Mouse (Mus musculus): ENCODE measurements at regions not wholly inside any gene's neighbourhood (a gene's known extent, or its start where the extent isn't known, plus 50 kb on each side); places are given as distances from the start of the nearest gene placed in this dataset.

DNA sequence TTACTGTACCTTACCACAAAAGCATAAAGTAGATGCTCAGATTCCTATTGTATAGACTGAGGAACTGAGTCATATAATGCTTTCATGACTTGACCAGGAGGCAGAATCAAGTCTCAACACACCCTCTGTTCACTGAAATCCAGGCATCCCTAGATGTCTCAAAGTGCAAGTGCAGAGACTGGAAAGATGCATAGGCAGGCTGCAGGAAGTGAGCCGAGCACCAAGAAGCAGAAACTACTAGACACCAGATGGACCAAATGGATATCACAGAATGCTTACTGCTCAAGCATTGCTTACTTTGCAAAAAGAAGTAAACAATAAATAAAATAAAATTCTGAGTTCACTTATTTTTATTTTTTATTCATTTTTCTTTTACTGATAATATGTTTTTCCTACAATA lies 143.0 kb upstream of the Cpeb2 start:
- DNase-seq (ENCODE audit: low spot score) = no peak

DNA sequence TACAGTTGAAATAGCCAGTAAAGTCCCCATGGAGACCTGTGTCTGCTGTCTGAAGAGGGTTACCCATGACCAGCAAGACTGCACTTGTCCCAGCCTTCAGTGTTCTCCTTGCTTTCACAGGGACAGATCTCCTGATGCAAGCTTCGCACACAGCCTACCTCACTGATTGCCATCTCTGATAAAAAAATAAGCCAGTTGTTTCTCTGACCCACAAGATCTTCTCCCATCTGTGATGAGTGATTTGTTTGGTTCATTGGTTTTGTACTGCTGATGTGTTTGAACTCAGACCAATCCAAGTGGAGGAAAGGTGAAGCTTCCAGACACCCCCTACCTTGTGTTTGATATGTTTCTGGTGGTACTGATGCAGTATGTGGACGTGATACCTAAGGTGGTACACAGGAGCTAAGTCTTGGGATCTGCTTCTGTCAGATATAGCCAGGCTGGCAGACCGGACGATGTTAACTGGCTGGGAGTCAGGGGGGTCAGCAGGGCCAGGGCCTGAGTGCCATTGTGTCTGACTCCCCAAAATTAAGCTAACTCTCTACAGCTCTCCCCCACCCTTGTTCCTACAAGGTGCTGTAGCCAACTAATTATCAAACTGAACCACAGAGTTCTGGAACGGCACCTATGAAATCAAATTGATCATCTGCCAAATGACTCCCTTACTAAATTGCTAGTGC lies 139.2 kb upstream of the Cpeb2 start:
- no peak for DNase-seq (ENCODE audit: low spot score)

DNA sequence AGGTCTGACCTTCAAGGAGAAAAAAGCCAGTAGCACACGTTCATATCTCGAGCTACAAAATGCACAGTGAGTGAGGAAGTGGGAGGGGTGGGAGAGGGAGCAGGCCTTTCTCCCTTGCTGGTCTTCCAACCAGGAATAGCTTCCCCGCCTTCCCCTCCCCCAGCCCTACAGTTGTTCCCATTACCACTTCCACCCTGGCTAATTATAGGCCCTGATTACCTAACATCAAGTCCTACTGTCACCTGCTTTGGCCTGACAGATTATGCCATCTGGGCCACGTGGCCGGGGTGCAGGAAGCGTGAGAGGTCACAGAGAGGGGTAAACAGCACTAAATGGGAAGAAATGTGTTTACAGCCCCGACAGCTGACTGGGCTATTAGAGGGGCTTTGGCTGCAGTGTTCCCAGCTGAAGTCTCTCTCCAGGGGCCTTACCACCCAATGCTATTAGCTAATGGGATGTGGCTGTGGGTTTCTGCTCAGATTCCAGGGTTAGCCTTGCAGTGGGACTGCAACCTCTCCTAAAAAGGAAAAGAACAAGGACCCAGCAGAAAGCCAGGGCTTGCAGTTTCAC lies 138.6 kb upstream of the Cpeb2 start:
- DNase-seq (ENCODE audit: low spot score) = no peak

DNA sequence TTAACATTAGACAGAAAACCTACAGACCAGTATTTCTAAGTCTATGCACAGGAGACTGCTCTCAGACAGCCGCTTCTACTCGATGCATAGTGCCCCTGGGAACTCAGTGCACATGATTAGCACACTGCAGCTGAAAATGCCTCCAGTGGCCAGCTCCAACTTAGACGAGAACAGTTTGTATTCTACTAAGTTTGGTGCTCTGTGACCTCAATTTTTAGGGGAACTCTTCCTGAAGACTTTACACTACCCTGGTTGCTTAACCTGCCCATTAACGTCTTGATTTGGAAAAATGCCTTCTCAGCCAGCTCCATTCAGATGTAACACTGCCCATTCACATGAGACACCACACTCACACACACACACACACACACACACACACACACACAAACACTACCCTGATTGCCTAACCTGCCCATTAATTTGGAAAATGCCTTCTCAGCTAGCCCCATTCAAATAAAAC lies 130.9 kb upstream of the Cpeb2 start:
- DNase-seq (ENCODE audit: low spot score) = no peak

DNA sequence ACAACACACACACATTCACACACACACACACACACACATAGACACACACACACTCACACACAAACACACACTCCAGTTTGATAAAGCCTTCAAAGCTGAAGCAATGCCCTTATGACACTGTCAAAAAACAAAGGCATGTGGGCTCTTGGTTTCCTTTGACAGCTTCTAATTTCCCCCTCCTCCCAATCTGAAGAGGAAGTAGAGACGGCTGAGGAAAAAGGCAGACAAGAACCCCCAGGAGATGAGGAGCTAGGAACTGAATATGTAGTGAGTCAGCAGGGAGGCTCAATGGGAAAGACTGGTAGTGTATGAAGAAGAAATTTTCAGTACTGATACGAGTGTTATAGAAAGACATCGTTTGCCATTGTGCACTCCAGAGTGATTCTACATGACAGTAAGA lies 130.4 kb upstream of the Cpeb2 start:
- no peak for DNase-seq (ENCODE audit: low spot score)

DNA sequence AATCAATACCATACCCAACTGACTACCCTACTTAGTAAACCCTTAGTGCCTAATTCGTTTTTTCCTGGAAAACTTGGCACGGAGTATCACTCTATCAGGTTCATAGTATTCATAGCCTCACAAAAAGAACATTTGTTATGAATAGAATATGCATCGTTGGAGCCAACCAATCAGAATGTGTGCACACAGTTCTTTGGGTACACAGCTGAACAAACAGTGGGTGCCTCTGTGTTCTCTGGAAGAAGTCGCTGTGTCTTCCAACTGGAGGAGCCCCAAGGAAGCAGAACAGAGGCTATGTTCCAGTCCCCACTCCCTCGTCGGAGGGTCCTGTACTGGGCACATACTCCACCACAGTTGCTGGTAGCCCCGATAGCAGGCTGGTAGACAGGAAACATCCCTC lies 129.2 kb upstream of the Cpeb2 start:
- no peak for DNase-seq (ENCODE audit: low spot score)

DNA sequence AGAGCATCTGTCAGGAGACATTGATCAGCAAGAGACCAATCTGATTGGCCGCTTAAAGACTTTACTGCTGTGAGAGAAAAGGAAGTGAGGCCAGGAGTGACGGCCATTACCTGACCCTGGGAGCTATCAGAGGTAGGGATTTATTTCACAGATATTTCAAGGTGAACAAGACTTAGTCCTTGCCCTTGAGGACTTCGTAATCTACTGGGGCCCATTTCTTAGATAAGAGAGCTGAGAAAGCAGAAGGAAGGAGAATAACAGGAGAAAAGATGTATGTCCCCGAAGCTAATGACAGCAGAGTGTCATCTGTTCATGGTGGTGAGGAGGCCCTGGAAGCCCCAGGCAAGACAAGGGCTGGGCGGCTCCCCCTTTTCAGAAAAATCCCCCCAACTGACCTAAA lies 127.4 kb upstream of the Cpeb2 start:
- DNase-seq (ENCODE audit: low spot score) = no peak

DNA sequence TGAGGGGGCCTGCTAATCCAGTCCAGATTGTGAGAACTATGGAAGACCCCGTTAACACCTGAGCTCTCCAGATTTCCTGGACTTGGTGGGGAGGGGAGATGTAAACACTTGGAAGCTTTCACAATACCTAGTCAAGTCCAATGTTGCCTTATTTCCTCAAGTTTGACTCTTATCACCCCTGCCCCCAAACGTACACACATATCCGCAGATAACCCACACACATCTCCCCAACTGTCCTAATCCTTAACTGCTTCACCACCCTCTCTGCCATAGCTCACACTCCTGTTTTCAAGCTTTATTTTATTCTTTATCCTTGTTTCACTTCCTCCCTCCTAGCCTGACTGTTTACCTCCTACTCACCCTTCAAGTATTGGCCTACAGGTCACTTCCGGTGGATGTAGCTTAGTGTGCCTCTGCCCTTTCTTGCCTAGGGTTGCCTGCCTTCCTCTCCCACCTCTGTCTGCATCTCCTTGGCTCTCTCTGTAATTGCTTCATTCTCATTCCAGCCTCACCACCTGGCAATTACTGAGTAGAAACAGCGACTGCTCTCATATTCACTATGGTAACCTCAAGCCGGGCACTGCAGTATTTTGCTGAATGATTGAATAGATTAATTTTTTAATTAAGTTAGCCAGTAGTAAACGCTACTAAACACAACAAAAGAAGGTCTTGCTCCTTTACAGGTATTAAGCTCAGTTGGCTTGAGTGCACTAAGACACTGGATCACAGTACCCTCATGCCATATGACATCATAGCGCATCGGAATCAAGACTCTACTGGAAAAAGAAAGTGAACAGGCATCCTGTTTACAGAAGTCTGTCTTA lies 125.3 kb upstream of the Cpeb2 start:
- no peak for DNase-seq (ENCODE audit: low spot score)

DNA sequence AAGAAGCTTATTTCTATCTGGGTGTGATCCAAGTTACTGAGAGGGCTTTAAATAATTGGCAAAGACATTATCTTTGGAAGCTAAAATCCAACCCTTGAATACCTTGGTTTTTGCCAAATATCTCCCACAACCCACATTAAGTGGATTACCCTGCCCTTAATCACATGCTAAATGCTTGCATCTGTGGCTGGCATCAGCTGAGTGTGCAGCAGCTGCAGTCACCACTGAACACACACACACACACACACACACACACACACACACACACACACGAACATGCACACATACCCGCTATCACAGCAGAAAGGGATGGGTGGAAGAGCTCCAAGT lies 124.7 kb upstream of the Cpeb2 start:
- no peak for DNase-seq (ENCODE audit: low spot score)

DNA sequence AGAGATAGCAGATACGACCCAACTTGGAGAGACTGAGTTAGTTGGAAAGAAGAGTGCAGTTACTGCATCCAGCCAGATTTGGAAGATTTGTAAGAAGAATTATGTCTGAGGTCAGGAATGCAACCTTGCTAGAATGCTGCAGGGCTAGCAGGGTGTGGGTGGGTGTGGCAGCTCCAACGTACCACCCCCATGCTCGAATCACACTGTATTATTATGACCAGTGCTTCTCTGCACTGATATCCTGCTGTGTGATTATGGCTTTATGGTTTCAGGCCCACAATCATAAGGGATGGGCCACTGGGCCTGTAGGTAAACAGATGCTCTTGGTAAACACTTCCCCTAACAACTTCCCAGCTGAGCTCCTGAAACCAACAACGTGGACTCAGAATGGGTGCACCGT lies 122.8 kb upstream of the Cpeb2 start:
- DNase-seq (ENCODE audit: low spot score) = no peak

DNA sequence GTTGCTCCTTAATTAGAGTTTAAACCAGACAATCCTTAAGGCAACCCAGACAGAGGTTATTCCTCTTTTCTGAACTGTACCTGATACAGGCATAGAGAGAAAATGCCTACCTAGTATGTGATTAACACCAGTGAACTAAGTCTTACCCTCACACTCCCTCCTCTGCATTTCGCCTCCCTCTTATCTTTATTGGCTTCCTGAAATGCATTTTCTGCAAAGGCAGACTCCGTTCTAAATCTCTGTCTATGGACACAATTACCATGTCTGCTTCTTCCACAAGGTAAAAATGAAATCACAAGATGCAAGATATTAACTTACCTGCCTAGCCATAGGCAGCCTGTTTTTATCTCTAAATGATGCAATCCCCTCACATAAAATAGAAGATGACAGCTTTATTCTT lies 121.2 kb upstream of the Cpeb2 start:
- DNase-seq (ENCODE audit: low spot score) = no peak

DNA sequence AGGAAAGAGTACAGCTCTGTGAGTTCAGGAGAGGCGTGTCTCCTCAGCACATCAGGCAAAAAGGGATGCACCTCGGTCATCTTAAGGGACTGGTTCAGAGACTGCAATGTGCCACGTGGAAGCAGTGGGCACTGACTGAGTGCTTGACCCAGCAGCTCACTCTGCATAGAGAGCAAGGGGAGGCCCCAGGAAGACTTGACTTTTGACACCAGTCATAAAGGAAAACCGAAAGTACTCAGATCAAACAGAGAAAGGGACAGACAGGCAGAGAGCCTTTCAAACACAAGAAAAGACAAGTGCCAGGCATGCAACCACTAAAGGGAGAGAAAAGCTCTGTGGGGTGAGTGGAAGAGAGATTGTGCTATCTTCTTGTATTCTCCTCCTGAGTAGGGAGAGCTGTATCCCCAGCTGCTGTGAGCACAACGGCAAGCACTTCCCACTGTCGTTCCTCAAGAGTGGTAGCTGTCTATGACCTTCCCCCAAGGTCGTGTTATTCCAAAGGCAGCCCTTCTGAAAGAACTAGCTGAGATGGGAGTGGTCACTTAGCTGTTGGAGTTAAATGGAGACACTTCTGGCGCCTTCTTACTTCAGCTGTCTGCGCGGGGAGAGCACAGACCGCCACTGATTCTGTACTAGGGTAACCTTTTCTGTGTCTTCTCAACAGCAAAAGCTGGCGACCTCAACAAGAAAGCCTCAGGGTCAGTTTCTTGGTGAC lies 119.4 kb upstream of the Cpeb2 start:
- no peak for DNase-seq (ENCODE audit: low spot score)

DNA sequence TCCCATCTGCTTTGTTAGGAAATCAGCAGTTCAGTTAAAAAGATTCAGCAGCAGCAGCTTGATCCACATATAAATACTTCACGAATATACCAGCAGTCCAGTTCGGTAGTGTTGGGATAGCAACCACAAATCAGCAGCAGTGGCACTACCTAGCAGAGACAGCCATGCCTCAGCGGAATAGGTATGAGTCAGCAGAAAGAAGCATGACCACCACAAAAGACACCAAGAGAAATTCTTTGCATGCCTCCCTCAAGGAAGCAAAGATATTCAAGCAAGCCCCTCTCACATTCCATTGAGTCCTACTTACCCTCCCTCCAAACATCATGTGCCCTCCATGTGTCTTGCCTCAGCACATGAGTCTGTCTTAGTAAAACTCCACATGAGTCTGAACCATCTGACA lies 117.5 kb upstream of the Cpeb2 start:
- DNase-seq (ENCODE audit: low spot score) = no peak

DNA sequence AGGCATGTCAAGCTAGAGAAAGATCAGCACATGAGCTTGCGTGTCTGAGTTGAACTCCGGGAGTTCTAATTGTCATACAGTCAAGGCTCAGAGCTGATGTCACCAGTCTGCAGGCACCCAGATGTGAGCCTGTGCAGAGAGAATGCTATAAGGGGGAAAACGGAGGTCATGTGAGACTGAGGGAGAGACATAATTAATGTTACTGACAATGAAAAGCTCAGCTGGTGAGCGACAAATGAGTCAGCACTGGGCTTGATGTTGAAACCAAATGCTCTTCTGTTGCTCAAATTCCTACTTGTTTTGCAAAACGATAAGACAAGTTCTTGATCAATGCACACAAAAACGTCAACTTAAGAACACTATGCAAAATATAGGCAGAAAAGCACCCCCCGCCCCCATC lies 116.1 kb upstream of the Cpeb2 start:
- DNase-seq (ENCODE audit: low spot score) = no peak

DNA sequence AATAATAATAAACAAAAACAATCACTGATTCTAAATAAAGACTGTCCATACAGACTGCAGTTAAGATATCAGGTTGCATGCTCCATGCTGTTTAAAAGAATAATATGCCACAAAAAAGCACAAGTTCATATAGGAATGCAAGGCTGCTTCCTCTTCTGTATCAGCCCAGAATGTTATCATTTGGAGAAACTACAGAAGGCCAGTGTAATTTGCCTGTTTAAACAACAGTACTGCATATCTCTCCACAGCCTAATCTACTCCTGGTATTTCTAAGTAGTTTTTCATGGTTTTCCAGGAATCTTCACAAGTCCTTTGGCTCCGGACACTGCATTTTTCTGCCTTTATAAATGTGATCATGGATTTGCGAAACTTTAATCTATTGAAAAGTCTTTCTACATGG lies 111.9 kb upstream of the Cpeb2 start:
- no peak for DNase-seq (ENCODE audit: low spot score)

DNA sequence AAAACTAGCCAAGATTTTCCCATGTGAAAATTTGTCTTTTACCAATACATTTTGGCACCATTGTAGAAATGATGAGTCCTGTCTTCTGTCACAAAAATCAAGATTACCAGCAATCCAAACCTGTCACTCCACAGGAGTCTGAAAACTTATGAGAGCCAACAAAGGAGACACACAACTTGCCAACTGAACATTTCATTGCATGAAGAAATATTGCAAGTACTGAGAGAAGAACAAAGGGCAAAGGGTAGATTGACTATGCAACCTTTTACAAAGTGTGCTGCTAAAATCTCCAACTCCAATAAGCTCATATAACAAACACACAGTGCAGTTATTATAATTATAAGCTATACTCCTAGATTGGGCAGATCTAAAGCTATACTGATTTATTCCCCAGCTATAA lies 108.7 kb upstream of the Cpeb2 start:
- DNase-seq (ENCODE audit: low spot score) = no peak

DNA sequence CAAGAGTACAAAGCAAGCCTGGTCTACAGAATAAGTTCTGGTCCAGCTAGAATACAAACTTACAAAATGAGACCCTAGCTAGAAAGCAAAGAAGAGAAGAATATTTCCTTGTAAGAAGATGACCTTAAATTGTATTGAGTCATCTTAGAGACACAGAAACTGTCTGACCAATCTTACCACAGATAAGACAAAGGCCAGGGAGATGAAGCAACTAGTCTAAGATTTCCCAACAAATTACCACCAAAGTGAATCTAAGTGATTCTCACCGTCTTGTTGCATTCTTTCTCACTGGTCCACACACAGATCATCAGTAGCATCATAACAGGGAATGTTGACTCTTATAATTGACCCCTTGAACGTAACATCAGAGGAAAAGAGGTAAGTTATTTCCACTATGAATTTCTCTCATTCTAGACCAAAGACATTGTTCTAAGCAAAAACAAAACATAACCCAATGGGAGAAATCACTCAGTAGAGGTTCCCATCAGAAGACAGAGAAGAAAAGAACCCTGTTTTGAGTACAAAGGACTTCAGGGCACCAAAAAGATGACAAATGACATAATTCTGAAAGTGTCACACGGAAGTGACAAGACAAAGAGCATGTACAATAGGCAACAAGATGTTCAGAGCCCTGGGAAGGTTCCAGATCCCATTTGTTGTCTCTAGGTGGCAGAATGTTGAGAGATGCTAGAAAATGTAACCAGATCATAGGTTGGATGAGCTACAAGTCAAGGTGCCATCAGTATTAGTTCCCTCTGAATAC lies 107.0 kb upstream of the Cpeb2 start:
- DNase-seq (ENCODE audit: low spot score) = no peak

DNA sequence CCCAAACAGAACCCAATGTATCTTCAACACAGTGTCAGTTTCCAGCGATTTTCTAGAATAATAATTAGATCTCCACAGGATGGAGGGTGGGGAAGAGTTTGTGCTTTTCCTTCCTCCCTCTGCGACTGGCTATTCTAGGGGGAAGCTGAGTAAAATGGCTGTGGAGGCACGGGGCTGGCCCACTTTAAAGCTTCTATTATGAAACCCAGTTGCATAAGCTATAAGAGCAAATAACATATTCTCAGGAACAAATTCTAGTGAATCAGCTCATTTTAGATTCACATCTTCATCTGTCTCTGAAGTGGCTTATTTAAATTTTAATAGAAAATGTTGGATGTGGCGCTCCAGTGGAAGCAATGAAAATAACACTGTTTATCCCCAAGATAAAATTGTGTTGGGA lies 102.6 kb upstream of the Cpeb2 start:
- no peak for DNase-seq (ENCODE audit: low spot score)

DNA sequence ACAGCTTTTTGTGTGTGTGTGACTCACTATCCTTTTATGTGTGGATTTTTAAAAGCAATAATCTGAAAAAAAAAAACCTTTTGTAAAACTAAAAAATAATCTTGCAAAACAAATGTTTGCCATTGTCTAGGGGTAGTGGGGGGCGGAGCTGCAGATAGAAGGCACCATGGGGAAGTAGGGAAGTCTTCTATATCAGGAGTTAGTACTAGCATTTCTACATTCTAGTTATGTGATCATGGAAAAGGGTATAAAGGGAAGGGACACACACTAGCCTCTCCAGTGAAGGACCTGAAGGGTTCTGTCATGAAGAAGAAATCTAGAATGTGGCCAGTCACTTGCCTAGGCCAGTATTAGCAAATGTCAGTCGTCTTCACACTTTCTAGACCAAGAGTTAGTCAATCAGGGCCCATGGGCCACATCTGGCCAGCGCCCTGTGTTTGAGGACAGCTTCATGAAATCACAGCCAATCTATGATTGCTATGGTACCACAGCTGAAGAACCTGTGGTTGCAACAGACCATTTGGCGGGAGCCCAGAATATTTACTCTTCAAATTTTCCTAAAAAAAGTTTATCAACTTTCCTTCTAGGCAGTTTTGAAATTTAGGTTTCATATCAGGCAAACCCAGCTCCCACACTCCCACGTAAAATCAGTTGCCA lies 101.9 kb upstream of the Cpeb2 start:
- DNase-seq (ENCODE audit: low spot score) = no peak

DNA sequence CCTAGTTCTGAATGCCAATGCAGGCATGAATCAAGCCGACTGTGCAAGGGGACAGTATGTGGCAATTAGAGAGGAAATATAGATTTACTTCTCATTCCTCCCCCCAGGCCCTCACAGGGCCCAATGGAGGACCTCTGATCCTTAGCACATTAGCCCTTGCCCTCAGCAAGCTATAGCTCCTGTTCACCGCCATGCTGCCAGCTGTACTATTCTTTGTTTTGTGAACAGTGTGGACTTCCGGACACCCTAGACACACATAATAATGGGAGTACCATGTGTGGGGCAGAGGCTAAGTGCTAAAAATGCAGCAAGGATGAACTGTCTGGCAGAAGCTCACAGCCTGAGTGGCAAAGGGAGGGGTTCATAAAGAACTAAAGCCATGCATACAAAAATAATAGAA lies 99.3 kb upstream of the Cpeb2 start:
- no peak for DNase-seq (ENCODE audit: low spot score)

DNA sequence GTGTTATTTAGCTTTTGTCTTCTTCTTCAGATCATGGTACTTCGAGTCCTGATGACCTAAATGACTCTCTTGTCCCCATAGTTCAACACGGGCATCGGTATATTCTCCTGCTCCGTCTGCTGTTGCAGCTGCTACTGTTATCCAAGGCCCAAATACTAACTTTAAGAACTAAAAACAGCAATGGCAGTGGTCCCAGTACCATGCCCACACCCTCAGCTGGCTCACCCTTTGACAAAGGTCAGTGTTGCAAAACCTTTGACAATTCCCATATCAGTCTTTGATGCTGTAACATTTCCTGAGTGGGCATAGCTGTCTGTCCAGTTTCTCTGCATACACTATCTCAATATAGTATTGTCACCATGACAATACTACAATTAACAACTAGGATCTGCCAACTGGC lies 96.8 kb upstream of the Cpeb2 start:
- no peak for DNase-seq (ENCODE audit: low spot score)

DNA sequence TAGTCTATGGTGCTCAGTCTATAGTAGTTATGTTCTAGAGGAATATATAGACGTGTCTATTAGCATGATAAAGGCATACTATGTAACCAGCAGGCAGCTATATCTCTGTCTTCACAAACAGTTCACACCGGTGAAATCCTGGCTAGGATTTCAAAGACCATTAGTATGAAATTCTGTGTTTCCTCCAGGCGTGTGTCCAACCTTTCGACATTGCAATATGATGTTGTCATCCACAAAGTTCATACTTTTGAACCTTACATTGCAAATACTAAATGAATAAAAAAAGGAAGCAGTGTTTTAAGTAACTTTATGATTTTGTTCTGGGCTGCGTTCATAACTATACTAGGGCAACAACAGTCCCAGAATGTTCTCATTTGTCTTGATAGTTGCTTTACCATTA lies 95.2 kb upstream of the Cpeb2 start:
- no peak for DNase-seq (ENCODE audit: low spot score)

All from testis, postnatal 10 days (tissue).